Mouse (Mus musculus) bone marrow, adult 2 months (tissue): Measurements from ENCODE around the gene Dcst2.

Experiments used
- CTCF ChIP-seq: fragments of 200-500 bp; IDR thresholded peaks from 2 replicates; pipeline ENCODE4 v1.5.1; 2011; ENCODE audit warnings: low read length, control low read depth; ENCODE audit not compliant: control insufficient read depth, insufficient read depth
- POLR2A ChIP-seq: fragments of 200-500 bp; IDR thresholded peaks from 2 replicates; pipeline ENCODE4 v1.6.1; 2011; ENCODE audit warnings: low read depth, mild to moderate bottlenecking, control low read depth, low read length, borderline replicate concordance; ENCODE audit not compliant: control insufficient read depth

DNA sequence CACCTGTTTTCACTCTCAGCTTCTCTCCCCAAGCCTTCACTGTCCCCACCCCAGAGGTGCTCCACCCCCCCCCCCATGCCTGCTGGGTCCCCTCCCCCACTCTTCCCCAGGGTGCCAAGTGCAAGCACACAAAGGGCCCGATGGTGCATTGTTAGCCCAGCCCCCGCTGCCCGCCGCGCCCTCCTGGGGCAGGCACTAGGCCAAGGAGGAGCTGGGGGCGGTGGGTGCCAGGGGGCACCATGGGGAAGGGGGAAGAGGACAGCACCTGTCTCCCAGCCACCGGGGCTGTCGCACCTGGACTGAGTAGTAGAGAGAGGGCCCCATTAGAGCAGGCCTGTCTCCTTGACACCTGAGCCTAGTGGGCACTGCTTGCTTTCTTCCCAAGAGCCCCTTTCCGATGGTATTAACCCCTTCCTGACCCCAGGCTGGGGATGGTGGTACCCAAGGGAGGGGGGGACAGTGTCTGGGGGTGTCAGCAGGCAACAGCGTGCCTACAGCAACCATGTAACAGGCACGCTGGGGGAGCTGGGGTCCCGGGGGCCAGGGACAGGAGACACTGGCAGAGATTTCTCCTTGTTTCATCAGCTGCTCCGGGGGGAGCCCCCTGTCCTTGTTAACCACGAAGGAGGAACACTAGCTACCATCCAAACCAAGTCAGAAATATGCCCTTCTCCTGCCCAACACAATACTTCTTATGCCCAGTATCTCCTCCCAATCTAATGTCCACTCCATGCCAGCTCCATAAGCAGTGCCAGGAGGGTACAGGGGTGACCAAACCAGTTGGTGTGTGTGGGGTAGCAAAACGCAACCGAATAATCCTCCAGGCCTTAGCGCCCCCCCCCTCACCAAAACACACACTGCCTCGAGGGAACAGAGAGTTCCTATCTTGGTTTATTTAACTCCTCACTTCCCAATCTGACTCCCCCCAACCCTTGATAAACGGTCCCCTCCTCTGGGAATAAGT is 29.2 kb downstream of the Dcst2 start:
- TF ChIP-seq POLR2A = no peak; the same call in 1 of the 2 replicates
- no peak for TF ChIP-seq CTCF
